Mouse (Mus musculus) MEL (cell line): Measurements from ENCODE around the gene Psmc3ip. TPM values are rescaled to one million over a fixed set of nuclear protein-coding genes. Genes with fewer than 3 reads are reported as not detected.

Experiments used
- DNase-seq: peaks from one replicate; pipeline ENCODE4 v3.0.0; 2011; ENCODE audit warnings: low read depth, low spot score
- H3K27ac ChIP-seq: 2 replicates; pipeline ENCODE4 v1.5.1; 2012; ENCODE audit warnings: low read depth, mild to moderate bottlenecking, control low read depth, low read length, moderate library complexity; ENCODE audit not compliant: control insufficient read depth
- H3K27me3 ChIP-seq, 2 experiments: fragments of 150-350 bp in 1 of 2; sonication (generic) in 1 of 2; 2 replicates each; pipeline ENCODE4 v1.6.1; 2012; ENCODE audit warnings: low read length in 2 of 2, mild to moderate bottlenecking in 2 of 2, improper control_type of control experiment in 1 of 2, moderate library complexity in 1 of 2; ENCODE audit not compliant: insufficient read depth in 2 of 2, control insufficient read depth in 1 of 2
- H3K36me3 ChIP-seq, 2 experiments: 2 replicates each; pipeline ENCODE4 v1.6.1; 2012 to 2014; ENCODE audit warnings: low read length in 2 of 2, improper control_type of control experiment in 1 of 2, inconsistent platforms in 1 of 2, mild to moderate bottlenecking in 1 of 2; ENCODE audit not compliant: insufficient read depth in 2 of 2, control insufficient read depth in 1 of 2
- H3K4me1 ChIP-seq, 2 experiments: fragments of 150-350 bp in 1 of 2; sonication (generic) in 1 of 2; 2 replicates each; pipeline ENCODE4 v1.6.1; 2012; ENCODE audit warnings: low read length in 2 of 2, improper control_type of control experiment in 1 of 2, mild to moderate bottlenecking in 1 of 2; ENCODE audit not compliant: insufficient read depth in 2 of 2, control insufficient read depth in 1 of 2
- H3K4me3 ChIP-seq, 2 experiments: fragments of 150-350 bp in 1 of 2; sonication (generic) in 1 of 2; 2 replicates each; pipeline ENCODE4 v1.5.1; 2012; ENCODE audit warnings: low read depth in 2 of 2, low read length in 2 of 2, mild to moderate bottlenecking in 2 of 2, moderate library complexity in 2 of 2, control low read depth in 1 of 2, improper control_type of control experiment in 1 of 2; ENCODE audit not compliant: control insufficient read depth in 1 of 2, insufficient read depth in 1 of 2
- H3K79me2 ChIP-seq: 2 replicates; pipeline ENCODE4 v1.6.1; 2012; ENCODE audit warnings: mild to moderate bottlenecking, low read length, moderate library complexity; ENCODE audit not compliant: control insufficient read depth, poor library complexity, insufficient read depth
- H3K9ac ChIP-seq: 2 replicates; pipeline ENCODE4 v1.6.1; 2012; ENCODE audit warnings: low read depth, mild to moderate bottlenecking, control low read depth, low read length, moderate library complexity; ENCODE audit not compliant: control insufficient read depth, poor library complexity, severe bottlenecking
- H3K9me3 ChIP-seq: fragments of 150-350 bp; sonication (generic); replicated peaks from 2 replicates; pipeline ENCODE4 v1.6.1; 2012; ENCODE audit warnings: mild to moderate bottlenecking, low read length, improper control_type of control experiment, moderate library complexity; ENCODE audit not compliant: insufficient read depth
- BHLHE40 ChIP-seq: IDR thresholded peaks from 2 replicates; pipeline ENCODE4 v1.6.1; 2012; ENCODE audit warnings: low read depth, mild to moderate bottlenecking, inconsistent platforms, low read length, improper control_type of control experiment, borderline replicate concordance
- CHD1 ChIP-seq: IDR thresholded peaks from 2 replicates; pipeline ENCODE4 v1.6.1; 2012; ENCODE audit warnings: low read depth, mild to moderate bottlenecking, inconsistent platforms, low read length, improper control_type of control experiment
- CHD2 ChIP-seq: IDR thresholded peaks from 2 replicates; pipeline ENCODE4 v1.6.1; 2011; ENCODE audit warnings: low read length, improper control_type of control experiment
- CTCF ChIP-seq, 3 experiments: IDR thresholded peaks in 2 of 3; conservative IDR thresholded peaks in 1 of 3; 2 replicates each; pipeline ENCODE4 v1.5.1; 2011 to 2012; ENCODE audit warnings: low read length in 3 of 3, low read depth in 2 of 3, mild to moderate bottlenecking in 2 of 3, improper control_type of control experiment in 1 of 3, inconsistent platforms in 1 of 3, mixed read lengths in 1 of 3, moderate library complexity in 1 of 3; ENCODE audit not compliant: control insufficient read depth in 1 of 3, insufficient read depth in 1 of 3, poor library complexity in 1 of 3, severe bottlenecking in 1 of 3
- ELF1 ChIP-seq: IDR thresholded peaks from 2 replicates; pipeline ENCODE4 v1.6.1; 2014; ENCODE audit warnings: low read depth, mild to moderate bottlenecking, inconsistent platforms, low read length, improper control_type of control experiment, moderate library complexity
- EP300 ChIP-seq, 2 experiments: IDR thresholded peaks; 2 replicates each; pipeline ENCODE4 v1.6.1; 2011; ENCODE audit warnings: improper control_type of control experiment in 2 of 2, low read length in 2 of 2, low read depth in 1 of 2, mild to moderate bottlenecking in 1 of 2
- GATA1 ChIP-seq: IDR thresholded peaks from 2 replicates; pipeline ENCODE4 v1.6.1; 2011; ENCODE audit warnings: low read depth, low read length, improper control_type of control experiment
- KAT2A ChIP-seq: conservative IDR thresholded peaks from 2 replicates; pipeline ENCODE4 v1.6.1; 2012; ENCODE audit warnings: low read depth, low read length, improper control_type of control experiment, inconsistent platforms
- MAFK ChIP-seq: IDR thresholded peaks from 2 replicates; pipeline ENCODE4 v1.6.1; 2011; ENCODE audit warnings: low read depth, mild to moderate bottlenecking, low read length, improper control_type of control experiment, borderline replicate concordance
- MAX ChIP-seq: IDR thresholded peaks from 2 replicates; pipeline ENCODE4 v1.6.1; 2011; ENCODE audit warnings: low read length, improper control_type of control experiment
- MAZ ChIP-seq: IDR thresholded peaks from 2 replicates; pipeline ENCODE4 v1.6.1; 2012; ENCODE audit warnings: low read depth, mild to moderate bottlenecking, inconsistent platforms, low read length, improper control_type of control experiment
- MYB ChIP-seq: IDR thresholded peaks from 2 replicates; pipeline ENCODE4 v1.6.1; 2011; ENCODE audit warnings: mild to moderate bottlenecking, low read depth, low read length, improper control_type of control experiment
- MYC ChIP-seq: IDR thresholded peaks from 2 replicates; pipeline ENCODE4 v1.6.1; 2011; ENCODE audit warnings: low read depth, mild to moderate bottlenecking, low read length, improper control_type of control experiment, moderate library complexity
- NELFE ChIP-seq: IDR thresholded peaks from 2 replicates; pipeline ENCODE4 v1.6.1; 2011; ENCODE audit warnings: low read depth, low read length, improper control_type of control experiment
- NRF1 ChIP-seq: IDR thresholded peaks from 2 replicates; pipeline ENCODE4 v1.6.1; 2014; ENCODE audit warnings: low read depth, mild to moderate bottlenecking, inconsistent platforms, low read length, improper control_type of control experiment, moderate library complexity; ENCODE audit not compliant: poor library complexity, insufficient read depth, severe bottlenecking
- POLR2A ChIP-seq, 2 experiments: IDR thresholded peaks; 2 replicates each; pipeline ENCODE4 v1.6.1; 2011 to 2012; ENCODE audit warnings: low read length in 2 of 2, mild to moderate bottlenecking in 2 of 2, control low read depth in 1 of 2, improper control_type of control experiment in 1 of 2, low read depth in 1 of 2, moderate library complexity in 1 of 2; ENCODE audit not compliant: control insufficient read depth in 1 of 2, insufficient read depth in 1 of 2, poor library complexity in 1 of 2
- POLR2AphosphoS5 ChIP-seq: IDR thresholded peaks from 2 replicates; pipeline ENCODE4 v1.6.1; 2012; ENCODE audit warnings: low read depth, borderline replicate concordance, mild to moderate bottlenecking, inconsistent platforms, low read length, moderate library complexity, mixed read lengths
- RAD21 ChIP-seq: IDR thresholded peaks from 2 replicates; pipeline ENCODE4 v1.6.1; 2011; ENCODE audit warnings: mild to moderate bottlenecking, low read depth, low read length, improper control_type of control experiment
- RCOR1 ChIP-seq: IDR thresholded peaks from 2 replicates; pipeline ENCODE4 v1.6.1; 2012; ENCODE audit warnings: low read depth, mild to moderate bottlenecking, inconsistent platforms, low read length, improper control_type of control experiment
- SIN3A ChIP-seq: IDR thresholded peaks from 2 replicates; pipeline ENCODE4 v1.6.1; 2012; ENCODE audit warnings: low read length, improper control_type of control experiment, inconsistent platforms
- SMC3 ChIP-seq: IDR thresholded peaks from 2 replicates; pipeline ENCODE4 v1.6.1; 2011; ENCODE audit warnings: low read depth, low read length, improper control_type of control experiment
- TAL1 ChIP-seq: IDR thresholded peaks from 2 replicates; pipeline ENCODE4 v1.6.1; 2012; ENCODE audit warnings: mild to moderate bottlenecking, inconsistent platforms, low read length, moderate library complexity, mixed read lengths
- TBP ChIP-seq: IDR thresholded peaks from 2 replicates; pipeline ENCODE4 v1.8.0; 2011; ENCODE audit warnings: low read depth, low read length, improper control_type of control experiment
- TCF12 ChIP-seq: IDR thresholded peaks from 2 replicates; pipeline ENCODE4 v1.6.1; 2014; ENCODE audit warnings: low read depth, mild to moderate bottlenecking, inconsistent platforms, low read length, improper control_type of control experiment, moderate library complexity
- UBTF ChIP-seq: IDR thresholded peaks from 2 replicates; pipeline ENCODE4 v1.6.1; 2012; ENCODE audit warnings: low read depth, mild to moderate bottlenecking, inconsistent platforms, low read length, improper control_type of control experiment, moderate library complexity, borderline replicate concordance; ENCODE audit not compliant: insufficient read depth
- USF1 ChIP-seq: IDR thresholded peaks from 2 replicates; pipeline ENCODE4 v1.6.1; 2014; ENCODE audit warnings: low read depth, mild to moderate bottlenecking, inconsistent platforms, low read length, improper control_type of control experiment, moderate library complexity
- USF2 ChIP-seq, 2 experiments: IDR thresholded peaks; 2 replicates each; pipeline ENCODE4 v1.6.1; 2011 to 2012; ENCODE audit warnings: improper control_type of control experiment in 2 of 2, low read length in 2 of 2, borderline replicate concordance in 1 of 2, inconsistent platforms in 1 of 2, low read depth in 1 of 2, mild to moderate bottlenecking in 1 of 2; ENCODE audit not compliant: insufficient read depth in 1 of 2
- ZC3H11A ChIP-seq: IDR thresholded peaks from 2 replicates; pipeline ENCODE4 v1.6.1; 2012; ENCODE audit warnings: low read depth, mild to moderate bottlenecking, inconsistent platforms, low read length, improper control_type of control experiment
- ZMIZ1 ChIP-seq: IDR thresholded peaks from 2 replicates; pipeline ENCODE4 v1.6.1; 2012; ENCODE audit warnings: low read depth, mild to moderate bottlenecking, inconsistent platforms, low read length, improper control_type of control experiment, moderate library complexity
- polyA plus RNA-seq, 2 experiments: library from polyadenylated mRNA; stranded (reverse) in 1 of 2; unstranded in 1 of 2; fragments of >175 nt in 1 of 2; fragments of >200 nt in 1 of 2; gene quantifications; 2 replicates each; pipeline versions ENCODE4 v1.2.1 to v1.2.4; 2012; ENCODE audit warnings: low replicate concordance in 2 of 2, low read depth in 1 of 2; ENCODE audit not compliant: insufficient read length in 2 of 2, insufficient read depth in 1 of 2, missing spikeins in 1 of 2
- total RNA-seq: library from RNA; depleted of rRNA; stranded (reverse); fragments of 300-350 nt; gene quantifications from 2 replicates; pipeline ENCODE4 v1.2.3, GENCODE M21; 2012

Gene Psmc3ip
- total and polyA plus RNA-seq, 3 experiments, result 8.2 to 14.5 TPM; not detected in 1

GRCm38 (mm10) chr11:101069391-101070188 lies 25.6 kb downstream of the Psmc3ip start, which contains the start of gene Naglu:
TSS of gene Naglu (plus strand) at chr11:101070012.
- TF ChIP-seq ZMIZ1 (no peak), GATA1 (no peak), MAX (peak; percentile 97), ELF1 (peak; percentile 53), NELFE (peak; percentile 53), POLR2A (IDR thresholded peaks at IDR 0.05; ENCODE audit: control insufficient read depth in 1 of 2, insufficient read depth in 1 of 2, low read depth in 1 of 2, low read length in 2 of 2, poor library complexity in 1 of 2) (peak; percentile 72 to 76; a peak in 3 of 4 replicates), RAD21 (no peak), MYC (0 out of 2 replicates have a peak, but pooled peaks have one; percentile 4), TCF12 (peak; percentile 5; the same call in 1 of the 2 replicates), CTCF (IDR thresholded peaks at IDR 0.05 in 2 of 3, conservative IDR thresholded peaks at IDR 0.05 in 1 of 3; ENCODE audit: control insufficient read depth in 1 of 3, insufficient read depth in 1 of 3, low read depth in 2 of 3, low read length in 3 of 3, poor library complexity in 1 of 3, severe bottlenecking in 1 of 3) (no peak), MYB (no peak), EP300 (IDR thresholded peaks at IDR 0.05; ENCODE audit: low read depth in 1 of 2, low read length in 2 of 2) (peak in 1 of 2 experiments; percentile 31; a peak in 1 of 4 replicates), BHLHE40 (no peak), RCOR1 (peak; percentile 38; the same call in 1 of the 2 replicates), UBTF (0 out of 2 replicates have a peak, but pooled peaks have one; percentile 54), USF2 (IDR thresholded peaks at IDR 0.05; ENCODE audit: borderline replicate concordance in 1 of 2, insufficient read depth in 1 of 2, low read depth in 1 of 2, low read length in 2 of 2) (peak; percentile 89 to 96), TAL1 (no peak), ZC3H11A (no peak), USF1 (peak; percentile 100), MAFK (no peak), NRF1 (peak; percentile 71), CHD1 (no peak), SIN3A (peak; percentile 63), CHD2 (no peak), KAT2A (no peak), POLR2AphosphoS5 (no peak), TBP (peak; percentile 38), MAZ (no peak), SMC3 (no peak)
- H3K27me3 ChIP-seq, result no peaks in the 10 kb centered on the region
- peaks cover 6 to 12% of the 10 kb centered on the region in 2 experiments for H3K4me1 ChIP-seq
- H3K27ac ChIP-seq, result no peak within 1 kb of the TSS
- peak within 1 kb of the TSS; percentile 63 for H3K4me3 ChIP-seq
- H3K79me2 ChIP-seq, result no peaks in the 10 kb centered on the region; the same call in 1 of the 2 replicates
- H3K9ac ChIP-seq, result peak within 1 kb of the TSS; percentile 77
- peaks cover 0 to 8% of the 10 kb centered on the region in 2 experiments; a peak in 2 of 4 replicates for H3K36me3 ChIP-seq
- DNase-seq, result peak; percentile 94
- H3K9me3 ChIP-seq, result no peaks in the 10 kb centered on the region
